Mouse (Mus musculus) ES-E14 (cell line): ENCODE results near the gene Bcl7a.

Experiments
- HCFC1 ChIP-seq: IDR thresholded peaks from 2 replicates; pipeline ENCODE4 v1.6.1; 2012; ENCODE audit warnings: low read length, inconsistent platforms, borderline replicate concordance; ENCODE audit not compliant: insufficient read depth
- ZC3H11A ChIP-seq: IDR thresholded peaks from 2 replicates; pipeline ENCODE4 v1.6.1; 2012; ENCODE audit warnings: low read depth, mild to moderate bottlenecking, inconsistent platforms, low read length, borderline replicate concordance

- TF ChIP-seq ZC3H11A (no peak), HCFC1 (no peak)
These were observed 70.3 kb downstream of the Bcl7a start for GRCm38 (mm10) chr5:123413866-123414363.
